Mouse (Mus musculus) midbrain, embryonic 12.5 days (tissue): ENCODE measurements at regions not wholly inside any gene's neighbourhood (a gene's known extent, or its start where the extent isn't known, plus 50 kb on each side); places are given as distances from the start of the nearest gene placed in this dataset.

Experiments used
- ATAC-seq: fragments of 200-750 bp; cut with Nextera tagmentation; 2 replicates; pipeline ENCODE4 v1.8.0; 2017; ENCODE audit warnings: low read depth, moderate TSS enrichment, moderate library complexity; ENCODE audit not compliant: low FRiP score
- H3K27ac ChIP-seq: fragments of 300-500 bp; sonication (generic); replicated peaks from 2 replicates; pipeline ENCODE4 v1.5.1; 2016; ENCODE audit warnings: mild to moderate bottlenecking
- H3K27me3 ChIP-seq: fragments of 300-500 bp; sonication (generic); 2 replicates; pipeline ENCODE4 v1.6.1; 2016; ENCODE audit warnings: mild to moderate bottlenecking
- H3K36me3 ChIP-seq: fragments of 300-500 bp; sonication (generic); 2 replicates; pipeline ENCODE4 v1.6.1; 2016
- H3K4me1 ChIP-seq: fragments of 300-500 bp; sonication (generic); 2 replicates; pipeline ENCODE4 v1.6.1; 2016
- H3K4me2 ChIP-seq: fragments of 300-500 bp; sonication (generic); replicated peaks from 2 replicates; pipeline ENCODE4 v1.6.1; 2016; ENCODE audit warnings: mild to moderate bottlenecking, moderate library complexity
- H3K4me3 ChIP-seq: fragments of 300-500 bp; sonication (generic); 2 replicates; pipeline ENCODE4 v1.5.1; 2016; ENCODE audit warnings: mild to moderate bottlenecking
- H3K9ac ChIP-seq: fragments of 300-500 bp; sonication (generic); replicated peaks from 2 replicates; pipeline ENCODE4 v1.6.1; 2016; ENCODE audit warnings: mild to moderate bottlenecking, moderate library complexity
- H3K9me3 ChIP-seq: fragments of 300-500 bp; sonication (generic); 2 replicates; pipeline ENCODE4 v1.6.1; 2016; ENCODE audit warnings: mild to moderate bottlenecking
- WGBS: fragments of 180-500 bp; shearing (Covaris S2); methylation state at CpG from one replicate; pipeline ENCODE4 v1.1.7; 2016; 5-methylcytosine and 5-hydroxymethylcytosine counted together

GRCm38 (mm10) chr9:31971801-31972628 is 58.8 kb upstream of the Barx2 start:
- WGBS, result 10% methylated on average over 7 of the region's 7 CpGs
- Histone ChIP-seq H3K9me3 (no peaks in the 10 kb centered on the region), H3K4me1 (peaks cover 11% of the 10 kb centered on the region), H3K4me3 (no peak overlapping the region), H3K36me3 (no peaks in the 10 kb centered on the region), H3K27ac (peak overlapping the region; percentile 58), H3K4me2 (peak overlapping the region; percentile 28), H3K9ac (no peak overlapping the region), H3K27me3 (no peaks in the 10 kb centered on the region)
- peak; percentile 96 for ATAC-seq

- H3K27me3 ChIP-seq, result no peaks in the 10 kb centered on the region
Observed at GRCm38 (mm10) chr9:31972629-31972993, 59.3 kb upstream of the Barx2 start.

GRCm38 (mm10) chr9:31976191-31976590 is 62.9 kb upstream of the Barx2 start:
- Histone ChIP-seq H3K27me3 (no peaks in the 10 kb centered on the region), H3K4me3 (no peak overlapping the region), H3K9me3 (no peaks in the 10 kb centered on the region), H3K9ac (no peak overlapping the region), H3K36me3 (no peaks in the 10 kb centered on the region), H3K4me1 (peaks cover 11% of the 10 kb centered on the region), H3K27ac (no peak overlapping the region), H3K4me2 (no peak overlapping the region)
- 12% methylated on average over 2 of the region's 2 CpGs for WGBS
- no peak for ATAC-seq

More at GRCm38 (mm10) chr9:31972629-31972993, 59.3 kb upstream of the Barx2 start:
- no peaks in the 10 kb centered on the region for H3K9me3 ChIP-seq
- ATAC-seq, result peak; percentile 50
- H3K27ac ChIP-seq, result peak overlapping the region; percentile 58
- H3K4me1 ChIP-seq, result peaks cover 11% of the 10 kb centered on the region
- H3K9ac ChIP-seq, result no peak overlapping the region
- H3K4me3 ChIP-seq, result no peak overlapping the region
- peak overlapping the region; percentile 28 for H3K4me2 ChIP-seq
- 38% methylated on average over 6 of the region's 6 CpGs for WGBS
- H3K36me3 ChIP-seq, result no peaks in the 10 kb centered on the region

GRCm38 (mm10) chr9:31978071-31978470 is 64.8 kb upstream of the Barx2 start:
- WGBS, result 86% methylated on average over 2 of the region's 2 CpGs
- Histone ChIP-seq H3K36me3 (no peaks in the 10 kb centered on the region), H3K4me2 (no peak overlapping the region), H3K9ac (no peak overlapping the region), H3K27me3 (no peaks in the 10 kb centered on the region), H3K4me1 (no peaks in the 10 kb centered on the region), H3K27ac (no peak overlapping the region), H3K9me3 (no peaks in the 10 kb centered on the region), H3K4me3 (no peak overlapping the region)
- ATAC-seq, result no peak

GRCm38 (mm10) chr9:31979211-31979610 is 65.9 kb upstream of the Barx2 start:
- H3K9ac ChIP-seq, result no peak overlapping the region
- no peak overlapping the region for H3K27ac ChIP-seq
- no peak overlapping the region for H3K4me3 ChIP-seq
- no peaks in the 10 kb centered on the region for H3K36me3 ChIP-seq
- H3K4me2 ChIP-seq, result no peak overlapping the region
- no peaks in the 10 kb centered on the region for H3K4me1 ChIP-seq
- WGBS, result 90% methylated on average over 3 of the region's 3 CpGs
- no peaks in the 10 kb centered on the region for H3K27me3 ChIP-seq
- no peak for ATAC-seq
- H3K9me3 ChIP-seq, result no peaks in the 10 kb centered on the region

GRCm38 (mm10) chr9:31980459-31980858 is 67.2 kb upstream of the Barx2 start:
- no peak for ATAC-seq
- no peak overlapping the region for H3K4me2 ChIP-seq
- no peak overlapping the region for H3K27ac ChIP-seq
- H3K9ac ChIP-seq, result no peak overlapping the region
- no peaks in the 10 kb centered on the region for H3K9me3 ChIP-seq
- no peaks in the 10 kb centered on the region for H3K4me1 ChIP-seq
- H3K4me3 ChIP-seq, result no peak overlapping the region
- H3K36me3 ChIP-seq, result no peaks in the 10 kb centered on the region
- H3K27me3 ChIP-seq, result no peaks in the 10 kb centered on the region
- WGBS, result 96% methylated on average over 5 of the region's 5 CpGs

GRCm38 (mm10) chr9:31983759-31984586 is 70.7 kb upstream of the Barx2 start:
- no peak overlapping the region for H3K4me2 ChIP-seq
- H3K9me3 ChIP-seq, result no peaks in the 10 kb centered on the region; the same call in 1 of the 2 replicates
- ATAC-seq, result no peak
- no peaks in the 10 kb centered on the region for H3K27me3 ChIP-seq
- H3K4me1 ChIP-seq, result no peaks in the 10 kb centered on the region
- H3K27ac ChIP-seq, result no peak overlapping the region
- no peaks in the 10 kb centered on the region for H3K36me3 ChIP-seq
- H3K4me3 ChIP-seq, result no peak overlapping the region
- 68% methylated on average over 12 of the region's 12 CpGs for WGBS
- no peak overlapping the region for H3K9ac ChIP-seq

- ATAC-seq, result no peak
- no peaks in the 10 kb centered on the region for H3K27me3 ChIP-seq
- H3K4me2 ChIP-seq, result no peak overlapping the region
- no peak overlapping the region for H3K27ac ChIP-seq
- H3K36me3 ChIP-seq, result no peaks in the 10 kb centered on the region
- H3K4me1 ChIP-seq, result 0 out of 2 replicates have a peak, but pooled peaks cover 4% of the 10 kb centered on the region
- no peaks in the 10 kb centered on the region; the same call in 1 of the 2 replicates for H3K9me3 ChIP-seq
- no peak overlapping the region for H3K9ac ChIP-seq
- 86% methylated on average over 7 of the region's 7 CpGs for WGBS
- H3K4me3 ChIP-seq, result no peak overlapping the region
Observed at GRCm38 (mm10) chr9:31988826-31989225, 75.6 kb upstream of the Barx2 start.

- WGBS, result 51% methylated on average over 17 of the region's 17 CpGs
- H3K27me3 ChIP-seq, result no peaks in the 10 kb centered on the region
- no peak overlapping the region for H3K4me3 ChIP-seq
- no peak overlapping the region for H3K9ac ChIP-seq
- no peak for ATAC-seq
- H3K27ac ChIP-seq, result no peak overlapping the region; the same call in 1 of the 2 replicates
- no peaks in the 10 kb centered on the region; the same call in 1 of the 2 replicates for H3K9me3 ChIP-seq
- H3K4me2 ChIP-seq, result no peak overlapping the region
- H3K36me3 ChIP-seq, result no peaks in the 10 kb centered on the region
- H3K4me1 ChIP-seq, result 0 out of 2 replicates have a peak, but pooled peaks cover 4% of the 10 kb centered on the region
Observed at GRCm38 (mm10) chr9:31989581-31990360, 76.5 kb upstream of the Barx2 start.

GRCm38 (mm10) chr9:31990456-31990855 is 77.2 kb upstream of the Barx2 start:
- Histone ChIP-seq H3K9me3 (no peaks in the 10 kb centered on the region; the same call in 1 of the 2 replicates), H3K27me3 (no peaks in the 10 kb centered on the region), H3K4me2 (no peak overlapping the region), H3K4me3 (no peak overlapping the region), H3K9ac (no peak overlapping the region), H3K4me1 (0 out of 2 replicates have a peak, but pooled peaks cover 4% of the 10 kb centered on the region), H3K27ac (no peak overlapping the region), H3K36me3 (no peaks in the 10 kb centered on the region)
- ATAC-seq, result no peak
- WGBS, result 89% methylated on average over 4 of the region's 4 CpGs

GRCm38 (mm10) chr9:31993631-31994601 is 80.7 kb upstream of the Barx2 start:
- H3K27me3 ChIP-seq, result no peaks in the 10 kb centered on the region
- H3K4me2 ChIP-seq, result no peak overlapping the region
- no peak overlapping the region for H3K27ac ChIP-seq
- H3K36me3 ChIP-seq, result no peaks in the 10 kb centered on the region
- no peak overlapping the region for H3K9ac ChIP-seq
- no peaks in the 10 kb centered on the region for H3K9me3 ChIP-seq
- H3K4me3 ChIP-seq, result no peak overlapping the region
- no peak for ATAC-seq
- 74% methylated on average over 7 of the region's 7 CpGs for WGBS
- peaks cover 4% of the 10 kb centered on the region; the same call in 1 of the 2 replicates for H3K4me1 ChIP-seq
